Comparison of ENCODE assay signal across 8 mouse cellular contexts in the genomic region with DNA sequence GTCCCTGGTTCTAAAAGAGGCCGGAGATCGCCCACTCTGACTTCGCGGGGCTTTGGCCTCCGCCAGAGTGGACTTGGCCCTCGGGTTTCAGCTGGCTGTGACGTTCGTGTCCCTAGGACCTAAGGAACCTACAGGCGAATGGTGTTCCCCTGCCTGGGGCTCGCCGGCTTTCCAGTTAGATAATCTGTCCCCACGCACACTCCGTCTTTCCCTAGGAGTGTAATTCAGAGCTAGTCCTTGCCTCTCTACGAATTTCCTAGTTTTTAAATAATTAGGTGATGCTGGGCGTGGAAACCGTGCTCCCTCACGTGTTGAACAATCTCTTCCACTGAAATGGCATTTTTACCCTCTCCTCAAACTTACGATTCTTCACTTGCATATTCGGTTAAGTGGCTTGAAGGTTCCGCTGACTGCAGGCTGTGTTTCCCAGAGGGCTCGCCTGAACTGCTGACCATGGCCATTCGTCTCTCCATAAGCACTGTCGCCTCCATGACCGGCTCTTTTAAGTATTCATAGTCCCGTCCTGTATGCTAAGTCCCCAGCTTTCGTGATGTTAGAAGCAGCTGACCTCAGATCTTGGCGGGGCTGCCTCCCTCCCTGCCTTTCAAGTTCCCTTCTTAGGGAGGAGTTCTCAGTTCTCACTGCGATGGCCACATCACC. TPM values are rescaled to one million over a fixed set of nuclear protein-coding genes. Genes with fewer than 3 reads are reported as not detected.
DNase-seq lines count a peak whose midpoint lies in the region; ATAC-seq and TF ChIP-seq lines count a peak whose summit lies in the region.

No protein-coding gene starts in this region.

- H3K4me1 ChIP-seq in forebrain, embryonic 14.5 days (ENCODE audit: control insufficient read depth, insufficient read depth, low read length) = peaks cover 10% of the 10 kb centered on the region
- peaks cover 10% of the 10 kb centered on the region; the same call in 1 of the 2 replicates for H3K4me1 ChIP-seq in kidney, postnatal 0 days (replicated peaks; ENCODE audit: insufficient read depth, low read length)
- peaks cover 42% of the 10 kb centered on the region for H3K4me1 ChIP-seq in megakaryocyte, embryonic 14.5 days

- DNase-seq in layer of hippocampus, adult 2 months (ENCODE audit: low spot score in 2 of 2) = no peak
- no peak for DNase-seq in layer of hippocampus, adult 11-12 months (ENCODE audit: low spot score)
- peak; percentile 48 for DNase-seq in R1 (ENCODE audit: low read depth, low spot score)
- DNase-seq in forebrain, embryonic 14.5 days (ENCODE audit: low spot score) = no peak
- DNase-seq in kidney, postnatal 0 days (ENCODE audit: low spot score) = peak; percentile 35
- peak; percentile 18 for DNase-seq in thymus, postnatal 4 days
- DNase-seq in urinary bladder, postnatal 36 days (ENCODE audit: low spot score in 2 of 2) = no peak

- H3K27ac ChIP-seq in layer of hippocampus, adult 2 months = peak overlapping the region; percentile 96
- H3K27ac ChIP-seq in forebrain, embryonic 14.5 days (ENCODE audit: low read depth, low read length) = peak overlapping the region; percentile 98
- peak overlapping the region; percentile 97 for H3K27ac ChIP-seq in kidney, postnatal 0 days

- H3K4me3 ChIP-seq in layer of hippocampus, adult 2 months = peak overlapping the region; percentile 84
- H3K4me3 ChIP-seq in forebrain, embryonic 14.5 days (ENCODE audit: low read depth, low read length) = peak overlapping the region; percentile 78
- H3K4me3 ChIP-seq in kidney, postnatal 0 days (replicated peaks; ENCODE audit: low read depth, low read length) = peak overlapping the region; percentile 70
- H3K4me3 ChIP-seq in megakaryocyte, embryonic 14.5 days (replicated peaks) = peak overlapping the region; percentile 98

- H3K4me2 ChIP-seq in forebrain, embryonic 14.5 days (ENCODE audit: low read length) = peak overlapping the region; percentile 94
- peak overlapping the region; percentile 86 for H3K4me2 ChIP-seq in kidney, postnatal 0 days (ENCODE audit: low read length)

- TF ChIP-seq CTCF in layer of hippocampus, adult 2 months (conservative IDR thresholded peaks at IDR 0.05) = no peak
- TF ChIP-seq CTCF in kidney, postnatal 0 days (IDR thresholded peaks at IDR 0.05; ENCODE audit: low read depth) = no peak

- H3K9me3 ChIP-seq in forebrain, embryonic 14.5 days (replicated peaks; ENCODE audit: control insufficient read depth, low read length) = no peaks in the 10 kb centered on the region
- H3K9me3 ChIP-seq in kidney, postnatal 0 days (replicated peaks; ENCODE audit: low read length) = no peaks in the 10 kb centered on the region
- no peaks in the 10 kb centered on the region for H3K9me3 ChIP-seq in megakaryocyte, embryonic 14.5 days

- ATAC-seq in forebrain, embryonic 14.5 days = peak; percentile 35
- no peak for ATAC-seq in kidney, postnatal 0 days (replicated peaks; ENCODE audit: low FRiP score, low read depth)

- WGBS in forebrain, embryonic 14.5 days = under 1% methylated on average over 28 of the region's 28 CpGs
- under 1% methylated on average over 28 of the region's 28 CpGs for WGBS in kidney, postnatal 0 days

- peak overlapping the region; percentile 85 for H3K9ac ChIP-seq in forebrain, embryonic 14.5 days (ENCODE audit: low read length)
- H3K9ac ChIP-seq in kidney, postnatal 0 days (ENCODE audit: low read depth, low read length) = peak overlapping the region; percentile 86

- H3K27me3 ChIP-seq in forebrain, embryonic 14.5 days (replicated peaks; ENCODE audit: control insufficient read depth, insufficient read depth, low read length) = no peaks in the 10 kb centered on the region
- H3K27me3 ChIP-seq in kidney, postnatal 0 days (ENCODE audit: insufficient read depth, low read length) = no peaks in the 10 kb centered on the region
- H3K27me3 ChIP-seq in megakaryocyte, embryonic 14.5 days (replicated peaks) = no peaks in the 10 kb centered on the region

- H3K36me3 ChIP-seq in forebrain, embryonic 14.5 days (ENCODE audit: control insufficient read depth, insufficient read depth, low read length) = no peaks in the 10 kb centered on the region
- 0 out of 2 replicates have a peak, but pooled peaks cover 4% of the 10 kb centered on the region for H3K36me3 ChIP-seq in kidney, postnatal 0 days (ENCODE audit: insufficient read depth, low read length)
- H3K36me3 ChIP-seq in megakaryocyte, embryonic 14.5 days (replicated peaks; ENCODE audit: low read length) = peaks cover 18% of the 10 kb centered on the region

RNA-seq across cellular contexts. Expression of gene Cse1l, which starts 0.8 kb away (rescaled TPM):
- total RNA-seq in layer of hippocampus, adult 2 months (2021) = 10 to 100 TPM; 48.7 to 51.4 TPM
- polyA plus RNA-seq in forebrain, embryonic 14.5 days (2014; fragmentation: Nextera tagmentation; extraction: Ambion mirVana) = 137 and 138 TPM in 2 replicates
- polyA plus RNA-seq in kidney, postnatal 0 days (2015; fragmentation: Nextera tagmentation; extraction: Ambion mirVana) = 64.2 and 71.6 TPM in 2 replicates
- polyA plus RNA-seq in megakaryocyte, embryonic 14.5 days (2012; ENCODE audit: insufficient read depth, low replicate concordance) = 3.6 TPM in 1 of 2 replicates, not detected in the other

Comparison
In these comparisons a context has a peak if more than half of its experiments do, and no peak if none do; other contexts are left out.
1. DNase-seq: peak in R1 (single experiment), kidney, postnatal 0 days (single experiment) and thymus, postnatal 4 days (single experiment); none in layer of hippocampus, adult 2 months (0 of 2), layer of hippocampus, adult 11-12 months (single experiment), forebrain, embryonic 14.5 days (single experiment) and urinary bladder, postnatal 36 days (0 of 2).
2. RNA of gene Cse1l, which starts 0.8 kb away (polyA plus RNA-seq): 137 to 138 TPM in forebrain, embryonic 14.5 days and 64.2 to 71.6 TPM in kidney, postnatal 0 days; 3.6 TPM in megakaryocyte, embryonic 14.5 days; every median in the first group is over 10 times any median in the second.
3. Peak in every context shown above with its lines, with median percentiles within 50 percentile points of each other: H3K27ac ChIP-seq and H3K4me3 ChIP-seq.